Mouse (Mus musculus) heart, embryonic 16.5 days (tissue): Measurements from ENCODE around the gene 2010109A12Rik. TPM values are rescaled to one million over a fixed set of nuclear protein-coding genes. Genes with fewer than 3 reads are reported as not detected.

ENCODE experiments used
- ATAC-seq: fragments of 200-750 bp; cut with Nextera tagmentation; replicated peaks from 2 replicates; pipeline ENCODE4 v1.8.0; 2017; ENCODE audit warnings: moderate number of reproducible peaks; ENCODE audit not compliant: insufficient read depth, low FRiP score; ENCODE audit errors: extremely low read depth
- H3K27ac ChIP-seq: fragments of 300-500 bp; sonication (generic); 2 replicates; pipeline ENCODE4 v1.5.1; 2014; ENCODE audit warnings: mild to moderate bottlenecking, low read length, control low read depth, moderate library complexity
- H3K27me3 ChIP-seq: fragments of 300-500 bp; sonication (generic); 2 replicates; pipeline ENCODE4 v1.6.1; 2014; ENCODE audit warnings: low read length, mixed read lengths; ENCODE audit not compliant: control insufficient read depth, insufficient read depth
- H3K36me3 ChIP-seq: fragments of 300-500 bp; sonication (generic); 2 replicates; pipeline ENCODE4 v1.6.1; 2014; ENCODE audit not compliant: control insufficient read depth, insufficient read depth
- H3K4me1 ChIP-seq: fragments of 300-500 bp; sonication (generic); 2 replicates; pipeline ENCODE4 v1.6.1; 2014; ENCODE audit warnings: low read length, mixed read lengths; ENCODE audit not compliant: control insufficient read depth, insufficient read depth
- H3K4me2 ChIP-seq: fragments of 300-500 bp; sonication (generic); 2 replicates; pipeline ENCODE4 v1.6.1; 2014; ENCODE audit warnings: low read depth, mild to moderate bottlenecking, control low read depth, low read length
- H3K4me3 ChIP-seq: fragments of 300-500 bp; sonication (generic); 2 replicates; pipeline ENCODE4 v1.5.1; 2014; ENCODE audit warnings: mild to moderate bottlenecking, control low read depth, low read length
- H3K9ac ChIP-seq: fragments of 300-500 bp; sonication (generic); 2 replicates; pipeline ENCODE4 v1.6.1; 2014; ENCODE audit warnings: low read length, control low read depth
- H3K9me3 ChIP-seq: fragments of 300-500 bp; sonication (generic); replicated peaks from 2 replicates; pipeline ENCODE4 v1.6.1; 2016; ENCODE audit warnings: low read length; ENCODE audit not compliant: control insufficient read depth
- WGBS: fragments of 180-500 bp; shearing (Covaris S2); extraction: QIAGEN DNeasy Blood & Tissue Kit; methylation state at CpG from one replicate; pipeline ENCODE4 v1.1.7; 2014; 5-methylcytosine and 5-hydroxymethylcytosine counted together
- polyA plus RNA-seq: library from polyadenylated mRNA; unstranded; fragments of >200 nt; fragmentation: Nextera tagmentation; extraction: Ambion mirVana; gene quantifications from 2 replicates; pipeline ENCODE4 v1.2.1, GENCODE M21; 2015

Gene 2010109A12Rik
- polyA plus RNA-seq, 1 experiment from 2014 or later: 2.0 TPM

DNA sequence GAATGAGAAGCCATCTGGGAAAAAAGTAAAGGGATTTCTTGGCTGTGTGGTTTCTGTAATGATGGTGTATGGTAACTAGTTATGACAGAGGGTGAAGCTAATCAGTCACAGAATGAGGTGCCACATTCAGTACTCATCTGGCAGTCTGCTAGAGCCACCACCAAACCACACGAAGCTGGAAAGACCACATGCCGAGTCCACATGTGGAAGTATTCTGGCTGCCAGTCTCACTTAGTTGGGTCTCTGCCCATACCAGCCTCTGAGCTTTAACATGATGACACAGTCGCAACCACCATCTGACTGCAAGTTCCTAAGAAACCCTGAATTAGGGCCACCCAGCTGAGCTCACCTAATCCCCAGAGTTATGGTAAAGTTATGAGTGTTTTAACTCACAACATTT lies 54.7 kb downstream of the 2010109A12Rik start:
- Histone ChIP-seq H3K27me3 (no peaks in the 10 kb centered on the region), H3K4me2 (no peak overlapping the region), H3K9ac (no peak overlapping the region), H3K9me3 (peaks cover 6% of the 10 kb centered on the region; the same call in 1 of the 2 replicates), H3K27ac (no peak overlapping the region), H3K4me1 (peaks cover 12% of the 10 kb centered on the region), H3K36me3 (no peaks in the 10 kb centered on the region), H3K4me3 (no peak overlapping the region)
- WGBS: 72% methylated on average over 3 of the region's 3 CpGs
- no peak for ATAC-seq

DNA sequence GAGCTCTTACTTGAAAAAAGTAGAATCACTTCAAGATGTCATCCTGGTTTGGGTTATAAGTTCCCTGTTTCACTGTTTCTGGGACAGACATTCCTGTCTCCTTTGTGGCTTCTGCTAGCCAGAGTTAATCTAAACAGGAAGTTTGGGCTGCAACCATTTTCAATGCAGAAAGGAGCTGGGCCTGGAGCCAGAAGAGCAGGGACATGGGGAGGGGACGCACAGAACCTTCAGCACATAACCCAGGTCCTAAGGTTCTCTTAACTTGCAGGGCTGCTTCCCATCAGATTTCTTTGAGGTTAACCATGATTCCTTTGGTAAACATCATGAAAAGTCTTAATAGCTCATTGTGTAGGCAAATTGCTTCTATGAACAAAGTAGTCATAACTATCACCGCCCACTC lies 56.4 kb downstream of the 2010109A12Rik start:
- Histone ChIP-seq H3K4me1 (peaks cover 17% of the 10 kb centered on the region), H3K9ac (no peak overlapping the region), H3K4me2 (no peak overlapping the region), H3K9me3 (no peaks in the 10 kb centered on the region), H3K36me3 (no peaks in the 10 kb centered on the region), H3K27me3 (no peaks in the 10 kb centered on the region), H3K4me3 (no peak overlapping the region), H3K27ac (no peak overlapping the region)
- ATAC-seq: no peak
- WGBS: 50% methylated on average over 2 of the region's 2 CpGs

Other genes with a start within 250 kb of the 2010109A12Rik start
- 0.12 and 0.20 TPM in 2 replicates for gene Sowahb, start 161.5 kb upstream of the 2010109A12Rik start, polyA plus RNA-seq
- 89.7 and 92.8 TPM in 2 replicates for gene Sept11, start 113.1 kb upstream of the 2010109A12Rik start, polyA plus RNA-seq
- 79.2 and 84.1 TPM in 2 replicates for gene Ccni, start within 50 bp of the 2010109A12Rik start, polyA plus RNA-seq
- gene Ccng2, start 60.7 kb downstream of the 2010109A12Rik start, polyA plus RNA-seq: 38.3 and 46.9 TPM in 2 replicates